In the genomic region with DNA sequence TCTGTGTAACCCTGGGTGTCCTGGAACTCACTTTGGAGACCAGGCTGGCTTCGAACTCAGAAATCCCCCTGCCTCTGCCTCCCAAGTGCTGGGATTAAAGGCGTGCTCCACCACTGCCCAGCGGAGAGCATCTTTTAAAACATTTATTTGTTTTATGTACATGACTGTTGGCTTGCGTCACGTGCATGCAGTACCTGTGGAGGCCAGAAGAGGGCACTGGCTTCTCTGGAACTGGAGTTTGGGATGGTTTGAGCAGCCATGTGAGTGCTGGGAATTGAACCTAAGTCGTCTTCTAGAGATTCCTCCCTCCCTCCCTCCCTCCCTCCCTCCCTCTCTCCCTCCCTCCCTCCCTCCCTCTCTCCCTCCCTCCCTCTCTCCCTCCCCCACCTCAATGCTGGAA, we compare ENCODE assay signal across 14 mouse cellular contexts. TPM values are rescaled to one million over a fixed set of nuclear protein-coding genes. Genes with fewer than 3 reads are reported as not detected.
DNase-seq lines count a peak whose midpoint lies in the region; ATAC-seq and TF ChIP-seq lines count a peak whose summit lies in the region.
"Not testable (repeated sequence)": the region's sequence is repeated elsewhere in the genome, so short reads cannot be mapped to it uniquely, and the experiment has no call there.
"Had no signal": no experiment of that assay in that cellular context is flagged by ENCODE, and none has a peak within 500 bp of the region (broad histone marks: within the 10 kb centered on the region; RNA-seq: fewer than 3 reads in every experiment).

No protein-coding gene starts in this region.

- H3K9ac ChIP-seq in kidney, postnatal 0 days (ENCODE audit: low read depth, low read length); liver, postnatal 0 days (replicated peaks): not testable (repeated sequence)

- H3K4me2 ChIP-seq in kidney, postnatal 0 days (ENCODE audit: low read length); liver, postnatal 0 days (ENCODE audit: low read depth, low read length): not testable (repeated sequence)

- H3K27ac ChIP-seq in hindbrain, embryonic 10.5 days; kidney, postnatal 0 days; liver, postnatal 0 days (ENCODE audit: low read depth): not testable (repeated sequence)

- not testable (repeated sequence) for H3K4me3 ChIP-seq in hindbrain, embryonic 10.5 days; kidney, postnatal 0 days (replicated peaks; ENCODE audit: low read depth, low read length); liver, postnatal 0 days (ENCODE audit: low read depth, low read length)

- peak; percentile 30; the same call in 1 of the 2 replicates for TF ChIP-seq CTCF in kidney, postnatal 0 days (IDR thresholded peaks at IDR 0.05; ENCODE audit: low read depth)
- TF ChIP-seq CTCF in liver, postnatal 0 days (IDR thresholded peaks at IDR 0.05; ENCODE audit: low read depth), result peak; percentile 43

- H3K27me3 ChIP-seq in hindbrain, embryonic 10.5 days (ENCODE audit: insufficient read depth, poor library complexity, severe bottlenecking); kidney, postnatal 0 days (ENCODE audit: insufficient read depth, low read length); liver, postnatal 0 days (ENCODE audit: insufficient read depth, low read length); splenic B cell, adult 2 months (ENCODE audit: control insufficient read depth, insufficient read depth, low read length, poor library complexity, severe bottlenecking): not testable (repeated sequence)

- ATAC-seq in kidney, postnatal 0 days (replicated peaks; ENCODE audit: low FRiP score, low read depth); liver, postnatal 0 days: not testable (repeated sequence)

- H3K9me3 ChIP-seq in hindbrain, embryonic 10.5 days; kidney, postnatal 0 days (replicated peaks; ENCODE audit: low read length); liver, postnatal 0 days (ENCODE audit: low read length): not testable (repeated sequence)

- not testable (repeated sequence) for H3K36me3 ChIP-seq in hindbrain, embryonic 10.5 days; kidney, postnatal 0 days (ENCODE audit: insufficient read depth, low read length); liver, postnatal 0 days (replicated peaks; ENCODE audit: insufficient read depth, low read length); splenic B cell, adult 2 months (ENCODE audit: control insufficient read depth, insufficient read depth, low read length, poor library complexity, severe bottlenecking)

- TF ChIP-seq EP300 in liver, postnatal 0 days (IDR thresholded peaks at IDR 0.05; ENCODE audit: low read depth), result not testable (repeated sequence)

- peak; percentile 16 for DNase-seq in CD4-positive helper T cell, adult 2 months (ENCODE audit: low read depth, low spot score)
- peak; percentile 88 for DNase-seq in R1 (ENCODE audit: low read depth, low spot score)
- peak; percentile 10 to 37 for DNase-seq in cerebellum, postnatal 14 days
- DNase-seq in hindbrain, embryonic 10.5 days (ENCODE audit: low spot score), result peak; percentile 18
- not testable (repeated sequence) for DNase-seq in kidney, postnatal 0 days (ENCODE audit: low spot score); liver, postnatal 0 days
- peak; percentile 7 for DNase-seq in splenic B cell, adult 2 months (ENCODE audit: low read depth, low spot score)
- DNase-seq in thymus, postnatal 14 days, result peak; percentile 26

- H3K4me1 ChIP-seq in hindbrain, embryonic 10.5 days (replicated peaks), result peaks cover 19% of the 10 kb centered on the region
- not testable (repeated sequence) for H3K4me1 ChIP-seq in kidney, postnatal 0 days (replicated peaks; ENCODE audit: insufficient read depth, low read length); liver, postnatal 0 days (ENCODE audit: insufficient read depth)

- 85% methylated on average over 6 of the region's 6 CpGs for WGBS in hindbrain, embryonic 10.5 days
- WGBS in kidney, postnatal 0 days, result 86% methylated on average over 6 of the region's 6 CpGs
- WGBS in liver, postnatal 0 days (ENCODE audit: insufficient replicate concordance), result 83% methylated on average over 6 of the region's 6 CpGs

RNA-seq across cellular contexts. Expression of gene Smad9, which starts 10.1 kb away (rescaled TPM):
- 0.19 and 0.25 TPM in 2 replicates for polyA plus RNA-seq in hindbrain, embryonic 10.5 days (2016; fragmentation: Nextera tagmentation; extraction: Ambion mirVana)
- polyA plus RNA-seq in kidney, postnatal 0 days (2015; fragmentation: Nextera tagmentation; extraction: Ambion mirVana), result 0.68 and 0.87 TPM in 2 replicates
- polyA plus RNA-seq in liver, postnatal 0 days (2015; fragmentation: Nextera tagmentation; extraction: Ambion mirVana), result 0.86 and 1.4 TPM in 2 replicates
- polyA plus RNA-seq: macrophage had no signal

RNA-seq across cellular contexts. Expression of gene Alg5, which starts 30.2 kb away (rescaled TPM):
- polyA plus RNA-seq in hindbrain, embryonic 10.5 days (2016; fragmentation: Nextera tagmentation; extraction: Ambion mirVana), result 37.0 and 41.5 TPM in 2 replicates
- 80.1 and 86.4 TPM in 2 replicates for polyA plus RNA-seq in kidney, postnatal 0 days (2015; fragmentation: Nextera tagmentation; extraction: Ambion mirVana)
- polyA plus RNA-seq in liver, postnatal 0 days (2015; fragmentation: Nextera tagmentation; extraction: Ambion mirVana), result 41.4 and 43.4 TPM in 2 replicates

RNA-seq across cellular contexts. Expression of gene Exosc8, which starts 30.3 kb away (rescaled TPM):
- 143 and 175 TPM in 2 replicates for polyA plus RNA-seq in hindbrain, embryonic 10.5 days (2016; fragmentation: Nextera tagmentation; extraction: Ambion mirVana)
- polyA plus RNA-seq in kidney, postnatal 0 days (2015; fragmentation: Nextera tagmentation; extraction: Ambion mirVana), result 80.5 TPM in 2 replicates
- 38.7 and 42.7 TPM in 2 replicates for polyA plus RNA-seq in liver, postnatal 0 days (2015; fragmentation: Nextera tagmentation; extraction: Ambion mirVana)

RNA-seq across cellular contexts. Expression of gene Rfxap, which starts 42.1 kb away (rescaled TPM):
- 32.9 and 39.5 TPM in 2 replicates for polyA plus RNA-seq in hindbrain, embryonic 10.5 days (2016; fragmentation: Nextera tagmentation; extraction: Ambion mirVana)
- polyA plus RNA-seq in kidney, postnatal 0 days (2015; fragmentation: Nextera tagmentation; extraction: Ambion mirVana), result 32.5 and 37.9 TPM in 2 replicates
- polyA plus RNA-seq in liver, postnatal 0 days (2015; fragmentation: Nextera tagmentation; extraction: Ambion mirVana), result 12.8 and 16.6 TPM in 2 replicates

RNA-seq across cellular contexts. Expression of gene Gm21958, which starts 51.4 kb away (rescaled TPM):
- 0.93 TPM in 1 of 2 replicates, not detected in the other for polyA plus RNA-seq in hindbrain, embryonic 10.5 days (2016; fragmentation: Nextera tagmentation; extraction: Ambion mirVana)
- 0.43 and 0.45 TPM in 2 replicates for polyA plus RNA-seq in kidney, postnatal 0 days (2015; fragmentation: Nextera tagmentation; extraction: Ambion mirVana)
- polyA plus RNA-seq in liver, postnatal 0 days (2015; fragmentation: Nextera tagmentation; extraction: Ambion mirVana), result not detected in 2 replicates
- polyA plus RNA-seq: cortical plate, adult 2 months; forebrain, embryonic 16.5 days; intestine, embryonic 16.5 days; limb, embryonic 12.5 days; liver, embryonic 16.5 days; macrophage had no signal
